Mouse (Mus musculus): ENCODE results near the gene Vamp8. TPM values are rescaled to one million over a fixed set of nuclear protein-coding genes. Genes with fewer than 3 reads are reported as not detected.

Gene Vamp8
- polyA plus RNA-seq (2014; fragmentation: Nextera tagmentation; extraction: Ambion mirVana) = 27.6 and 32.0 TPM in 2 replicates

DNA sequence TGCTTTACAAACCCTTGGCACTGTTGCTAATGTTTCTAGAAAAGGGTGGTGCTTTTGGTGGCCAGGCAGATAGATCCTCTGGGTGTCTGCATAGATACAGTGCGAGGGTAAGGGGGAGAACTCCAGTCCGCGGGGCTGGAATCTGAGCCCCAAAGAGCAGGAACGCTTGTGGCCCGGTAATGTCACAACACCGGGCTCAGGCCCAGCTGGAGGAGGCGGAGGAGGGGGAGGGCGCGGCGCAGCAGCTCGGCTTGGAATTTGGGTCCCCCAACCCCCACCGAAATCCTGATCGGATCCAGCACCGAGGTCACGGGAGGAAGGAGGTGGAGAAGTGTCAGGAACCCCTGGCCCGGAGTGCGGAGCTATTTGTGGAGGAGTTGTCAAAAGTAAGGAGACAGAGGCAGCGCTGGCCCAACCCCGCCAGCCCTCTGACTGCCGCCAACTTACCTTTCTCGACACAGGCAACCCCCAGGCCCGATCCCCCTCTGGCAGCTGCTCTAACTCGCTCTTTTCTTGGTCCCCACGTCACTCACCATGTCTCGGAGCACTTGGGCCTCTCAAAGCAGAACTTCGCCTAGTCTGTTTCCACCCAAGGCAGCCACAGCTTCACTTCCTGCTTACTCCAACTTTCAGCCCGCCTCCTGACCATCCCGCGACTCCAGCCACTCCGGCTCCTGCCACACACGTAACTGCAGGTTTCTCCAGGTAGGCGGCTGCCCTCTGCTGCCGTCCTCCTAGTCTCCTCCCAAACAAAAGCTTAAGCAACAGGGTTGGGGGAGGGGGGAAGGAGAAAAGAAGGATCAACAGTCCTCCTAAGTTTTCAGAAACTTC, at the start of gene Vamp8:
TSS of gene Vamp8 (minus strand) at position 763 of the 831 bp plus-strand sequence.
- peak within 1 kb of the TSS; percentile 27 for H3K4me3 ChIP-seq (ENCODE audit: low read depth, low read length)
- H3K4me1 ChIP-seq (ENCODE audit: control insufficient read depth, insufficient read depth, low read length) = peaks cover 7% of the 10 kb centered on the region
- no peak within 1 kb of the TSS for H3K27ac ChIP-seq (ENCODE audit: low read depth, low read length)
- peak; percentile 97 for DNase-seq (ENCODE audit: low spot score, missing footprints)
- peak within 1 kb of the TSS; percentile 51 for H3K4me2 ChIP-seq
- no peaks in the 10 kb centered on the region for H3K9me3 ChIP-seq (ENCODE audit: control insufficient read depth, low read length)
- no peaks in the 10 kb centered on the region for H3K36me3 ChIP-seq (ENCODE audit: control insufficient read depth, insufficient read depth, low read length)
- 2% methylated on average over 33 of the region's 33 CpGs for WGBS
- peak within 1 kb of the TSS; percentile 70 for H3K9ac ChIP-seq (ENCODE audit: low read length)
- H3K27me3 ChIP-seq (ENCODE audit: control insufficient read depth, insufficient read depth, low read length) = no peaks in the 10 kb centered on the region
- ATAC-seq (ENCODE audit: low FRiP score) = peak; percentile 58

DNA sequence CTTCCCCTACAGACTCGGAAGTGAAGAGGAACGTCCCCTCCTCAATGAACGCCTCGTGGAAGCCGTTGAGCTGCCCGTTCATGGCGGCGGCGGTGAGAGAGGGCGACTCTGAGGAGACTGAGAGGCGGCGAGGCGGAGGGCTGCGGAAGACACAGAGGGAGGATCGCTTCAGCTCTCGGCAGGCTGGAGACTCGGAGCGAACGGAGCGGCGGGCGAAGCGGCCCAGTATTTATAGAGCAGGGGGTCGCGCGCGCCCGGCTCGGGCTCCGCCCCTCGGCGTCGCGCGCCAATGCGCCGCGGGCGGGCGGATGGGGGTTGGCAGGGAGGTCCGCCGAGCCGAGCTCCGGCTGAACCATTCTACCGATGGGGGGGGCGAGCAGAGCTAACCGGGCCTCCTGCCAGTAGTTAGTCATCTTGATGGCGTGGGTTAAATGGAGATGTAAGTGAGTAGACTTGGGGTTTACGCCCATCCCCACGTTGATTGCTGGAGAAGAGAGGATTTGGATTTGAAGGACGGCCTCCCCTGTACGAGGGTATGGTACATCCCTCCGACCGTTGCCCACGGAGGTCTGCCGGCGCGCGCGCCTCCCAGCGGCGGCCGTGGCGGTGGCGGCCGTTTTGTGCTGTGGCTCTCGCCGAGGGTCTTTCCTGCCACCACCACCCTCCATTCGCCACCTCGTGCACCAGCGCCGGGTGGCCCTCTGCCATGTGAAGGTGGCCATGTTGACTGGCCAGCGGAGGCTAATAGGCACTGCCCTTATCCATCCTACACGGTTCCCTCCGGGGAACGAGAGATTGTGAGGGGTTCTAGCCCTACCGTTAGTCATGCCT, 49.1 kb upstream of the Vamp8 start, which contains the start of gene Mat2a:
TSS of gene Mat2a (minus strand) at position 204 of the 831 bp plus-strand sequence.
- Histone ChIP-seq H3K9me3 (ENCODE audit: control insufficient read depth, low read length) (no peaks in the 10 kb centered on the region), H3K27me3 (ENCODE audit: control insufficient read depth, insufficient read depth, low read length) (no peaks in the 10 kb centered on the region), H3K27ac (ENCODE audit: low read depth, low read length) (peak within 1 kb of the TSS; percentile 95), H3K9ac (ENCODE audit: low read length) (peak within 1 kb of the TSS; percentile 99), H3K36me3 (ENCODE audit: control insufficient read depth, insufficient read depth, low read length) (peaks cover 18% of the 10 kb centered on the region), H3K4me1 (ENCODE audit: control insufficient read depth, insufficient read depth, low read length) (peaks cover 21% of the 10 kb centered on the region; the same call in 1 of the 2 replicates), H3K4me2 (peak within 1 kb of the TSS; percentile 80), H3K4me3 (ENCODE audit: low read depth, low read length) (peak within 1 kb of the TSS; percentile 96)
- under 1% methylated on average over 75 of the region's 77 CpGs for WGBS
- ATAC-seq (ENCODE audit: low FRiP score) = peak; percentile 89
- peak; percentile 99 for DNase-seq (ENCODE audit: low spot score, missing footprints)

DNA sequence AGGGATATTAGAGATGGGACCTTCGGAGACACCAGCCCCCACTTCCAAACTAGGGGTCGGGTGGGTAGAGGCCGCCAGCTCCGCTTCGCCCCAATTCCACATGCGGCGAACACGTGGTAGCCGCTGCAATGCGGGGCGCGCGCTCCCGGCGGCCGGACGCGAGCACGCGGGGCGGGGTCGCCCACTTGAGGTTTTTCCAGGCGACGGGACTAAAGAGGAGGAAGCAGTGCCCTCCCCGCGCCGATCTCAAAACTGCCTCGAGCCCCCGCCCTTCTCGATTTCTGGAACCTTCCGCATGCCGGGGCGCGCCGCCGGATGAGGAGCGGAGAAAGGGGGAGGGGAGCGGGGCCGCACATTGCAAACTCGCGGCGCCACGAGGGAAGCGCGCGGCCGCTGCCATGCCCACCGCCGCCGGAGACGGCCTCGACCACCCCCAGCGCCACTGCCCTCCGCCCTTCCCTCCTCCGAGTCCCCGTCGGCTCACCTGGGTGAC, 48.4 kb upstream of the Vamp8 start:
- H3K4me3 ChIP-seq (ENCODE audit: low read depth, low read length) = peak overlapping the region; percentile 96
- WGBS = under 1% methylated on average over 56 of the region's 57 CpGs
- no peaks in the 10 kb centered on the region for H3K27me3 ChIP-seq (ENCODE audit: control insufficient read depth, insufficient read depth, low read length)
- peaks cover 21% of the 10 kb centered on the region; the same call in 1 of the 2 replicates for H3K4me1 ChIP-seq (ENCODE audit: control insufficient read depth, insufficient read depth, low read length)
- peak overlapping the region; percentile 80 for H3K4me2 ChIP-seq
- no peaks in the 10 kb centered on the region for H3K9me3 ChIP-seq (ENCODE audit: control insufficient read depth, low read length)
- ATAC-seq (ENCODE audit: low FRiP score) = peak; percentile 60
- no peak for DNase-seq (ENCODE audit: low spot score, missing footprints)
- H3K9ac ChIP-seq (ENCODE audit: low read length) = peak overlapping the region; percentile 99
- H3K36me3 ChIP-seq (ENCODE audit: control insufficient read depth, insufficient read depth, low read length) = peaks cover 18% of the 10 kb centered on the region
- H3K27ac ChIP-seq (ENCODE audit: low read depth, low read length) = peak overlapping the region; percentile 95

DNA sequence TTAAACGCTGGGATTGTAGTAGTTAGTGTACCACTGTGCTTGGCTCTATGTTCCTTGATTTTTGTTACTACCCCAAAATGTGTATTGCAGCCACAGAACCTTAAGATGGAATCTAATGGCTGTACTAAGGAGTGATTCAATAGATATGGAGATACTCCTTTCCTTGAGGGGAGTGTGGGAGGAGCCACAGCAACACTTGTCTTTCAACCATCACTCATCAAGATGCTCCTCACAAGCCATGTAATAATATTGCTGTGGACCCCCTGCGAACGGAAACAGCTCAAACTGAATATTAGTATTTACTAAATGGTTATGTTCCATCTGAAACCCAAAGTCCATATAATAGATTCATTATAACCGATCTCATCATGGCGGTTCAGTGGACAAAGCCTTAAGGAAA, 47.7 kb upstream of the Vamp8 start:
- Histone ChIP-seq H3K4me2 (peak overlapping the region; percentile 80), H3K4me3 (ENCODE audit: low read depth, low read length) (peak overlapping the region; percentile 96), H3K27me3 (ENCODE audit: control insufficient read depth, insufficient read depth, low read length) (no peaks in the 10 kb centered on the region), H3K27ac (ENCODE audit: low read depth, low read length) (no peak overlapping the region), H3K9ac (ENCODE audit: low read length) (peak overlapping the region; percentile 99), H3K4me1 (ENCODE audit: control insufficient read depth, insufficient read depth, low read length) (peaks cover 21% of the 10 kb centered on the region; the same call in 1 of the 2 replicates), H3K9me3 (ENCODE audit: control insufficient read depth, low read length) (no peaks in the 10 kb centered on the region), H3K36me3 (ENCODE audit: control insufficient read depth, insufficient read depth, low read length) (peaks cover 18% of the 10 kb centered on the region)
- ATAC-seq (ENCODE audit: low FRiP score) (no peak), DNase-seq (ENCODE audit: low spot score, missing footprints) (peak; percentile 89)
- WGBS = 4% methylated on average over 5 of the region's 5 CpGs

DNA sequence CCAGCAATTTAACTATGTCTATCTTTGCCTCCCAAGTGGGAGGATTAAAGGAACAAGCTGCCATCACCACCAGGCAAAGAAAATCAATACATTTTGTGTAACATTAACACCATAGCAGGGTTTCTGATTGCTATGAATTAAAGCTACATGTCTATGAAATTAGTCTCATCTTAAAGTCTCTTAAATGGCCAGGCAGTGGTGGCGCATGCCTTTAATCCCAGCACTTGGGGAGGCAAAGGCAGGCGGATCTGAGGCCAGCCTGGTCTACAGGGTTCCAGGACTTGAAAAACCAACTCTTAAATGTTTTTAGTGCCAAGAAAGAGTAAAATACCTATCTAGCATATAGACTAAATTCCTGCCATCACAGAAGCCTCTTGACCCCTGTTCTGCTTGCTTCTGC, 41.6 kb upstream of the Vamp8 start:
- H3K4me3 ChIP-seq (ENCODE audit: low read depth, low read length) = no peak overlapping the region
- DNase-seq (ENCODE audit: low spot score, missing footprints) (no peak), ATAC-seq (ENCODE audit: low FRiP score) (no peak)
- H3K9ac ChIP-seq (ENCODE audit: low read length) = no peak overlapping the region
- H3K4me1 ChIP-seq (ENCODE audit: control insufficient read depth, insufficient read depth, low read length) = peaks cover 4% of the 10 kb centered on the region; the same call in 1 of the 2 replicates
- peaks cover 24% of the 10 kb centered on the region for H3K36me3 ChIP-seq (ENCODE audit: control insufficient read depth, insufficient read depth, low read length)
- H3K4me2 ChIP-seq = no peak overlapping the region
- WGBS = 87% methylated on average over 2 of the region's 2 CpGs
- H3K27me3 ChIP-seq (ENCODE audit: control insufficient read depth, insufficient read depth, low read length) = no peaks in the 10 kb centered on the region
- H3K27ac ChIP-seq (ENCODE audit: low read depth, low read length) = no peak overlapping the region
- no peaks in the 10 kb centered on the region for H3K9me3 ChIP-seq (ENCODE audit: control insufficient read depth, low read length)

DNA sequence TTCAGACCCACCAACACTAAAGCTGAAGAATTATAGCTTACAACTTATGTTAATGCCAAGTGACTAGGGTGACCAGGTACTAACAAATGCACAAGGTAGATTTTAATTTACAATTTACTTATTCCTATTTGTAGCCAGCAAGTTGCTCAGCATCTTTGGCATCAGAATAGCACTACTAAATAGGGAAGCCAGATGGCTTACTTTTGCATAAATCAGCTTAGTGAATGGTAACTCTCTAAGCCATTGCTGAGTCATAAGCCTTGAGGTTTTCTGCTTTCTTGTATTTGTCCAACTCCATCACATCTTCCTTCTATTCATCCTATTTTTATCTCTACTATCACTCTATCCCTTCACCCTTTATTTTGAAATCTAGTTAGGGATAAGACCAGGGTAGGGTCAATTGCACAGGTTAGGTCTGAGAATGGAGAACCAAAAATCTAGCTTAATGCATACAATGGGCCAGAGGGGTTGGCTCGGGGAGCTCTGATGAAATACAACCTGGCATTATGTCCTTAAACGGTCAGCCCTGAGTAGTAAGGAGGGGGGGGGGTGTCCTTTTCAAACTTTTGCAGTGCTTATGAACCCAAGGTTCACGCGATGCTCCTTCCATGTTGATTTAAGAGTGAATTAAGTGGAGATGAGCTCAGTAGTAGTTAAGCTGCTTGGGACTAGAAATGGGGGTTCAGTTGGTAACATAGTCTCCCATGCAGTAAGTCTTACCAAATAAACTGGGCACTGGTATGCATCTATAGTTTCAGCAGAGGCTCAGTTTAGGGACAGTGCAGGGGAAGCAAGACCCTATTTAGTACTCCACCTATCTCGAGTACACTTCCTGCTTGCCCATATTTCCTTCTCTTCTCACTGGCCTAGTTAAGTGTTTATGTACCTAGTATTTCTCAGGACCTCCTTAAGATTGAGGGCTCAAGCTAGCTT, 40.8 kb upstream of the Vamp8 start:
- no peaks in the 10 kb centered on the region for H3K27me3 ChIP-seq (ENCODE audit: control insufficient read depth, insufficient read depth, low read length)
- no peak for DNase-seq (ENCODE audit: low spot score, missing footprints)
- ATAC-seq (ENCODE audit: low FRiP score) = peak; percentile 45; the same call in 1 of the 2 replicates
- H3K36me3 ChIP-seq (ENCODE audit: control insufficient read depth, insufficient read depth, low read length) = peaks cover 16% of the 10 kb centered on the region
- no peaks in the 10 kb centered on the region for H3K4me1 ChIP-seq (ENCODE audit: control insufficient read depth, insufficient read depth, low read length)
- no peaks in the 10 kb centered on the region for H3K9me3 ChIP-seq (ENCODE audit: control insufficient read depth, low read length)
- no peak overlapping the region for H3K9ac ChIP-seq (ENCODE audit: low read length)
- WGBS = 38% methylated on average over 5 of the region's 5 CpGs
- H3K27ac ChIP-seq (ENCODE audit: low read depth, low read length) = no peak overlapping the region
- H3K4me2 ChIP-seq = no peak overlapping the region
- H3K4me3 ChIP-seq (ENCODE audit: low read depth, low read length) = no peak overlapping the region

DNA sequence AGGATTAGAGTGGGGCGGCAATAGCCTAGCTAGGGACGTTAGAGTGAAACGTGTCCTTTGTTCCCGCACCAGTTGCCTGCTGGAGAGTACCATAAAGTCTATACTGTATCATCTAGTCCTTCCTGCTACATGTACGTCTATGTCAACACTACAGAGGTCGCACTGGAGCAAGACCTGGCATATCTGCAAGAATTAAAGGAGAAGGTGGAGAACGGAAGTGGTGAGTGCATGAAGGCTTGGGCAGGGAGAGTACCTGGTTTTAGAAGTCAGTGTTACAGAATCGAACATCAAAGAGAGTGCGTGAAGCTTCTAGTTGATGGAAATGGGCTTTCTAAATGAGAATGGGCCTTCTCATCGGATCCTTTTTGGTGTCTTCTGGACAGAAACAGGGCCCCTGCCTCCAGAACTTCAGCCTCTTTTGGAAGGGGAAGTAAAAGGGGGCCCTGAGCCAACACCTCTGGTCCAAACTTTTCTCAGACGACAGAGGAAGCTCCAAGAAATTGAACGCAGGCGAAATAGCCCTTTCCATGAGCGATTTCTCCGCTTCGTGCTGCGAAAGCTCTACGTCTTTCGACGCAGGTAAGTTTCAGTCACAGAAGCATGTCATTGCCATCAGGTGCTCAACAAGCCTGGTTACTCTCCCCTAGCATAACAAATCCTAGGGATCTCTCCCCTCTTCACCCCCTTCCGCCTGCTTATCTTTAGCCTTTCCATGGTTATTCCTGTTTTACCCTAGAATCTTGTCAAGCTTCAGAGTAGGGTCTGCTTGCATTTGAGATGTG, 38.7 kb upstream of the Vamp8 start:
- Histone ChIP-seq H3K4me1 (ENCODE audit: control insufficient read depth, insufficient read depth, low read length) (no peaks in the 10 kb centered on the region), H3K9me3 (ENCODE audit: control insufficient read depth, low read length) (no peaks in the 10 kb centered on the region), H3K9ac (ENCODE audit: low read length) (no peak overlapping the region), H3K4me3 (ENCODE audit: low read depth, low read length) (no peak overlapping the region), H3K27me3 (ENCODE audit: control insufficient read depth, insufficient read depth, low read length) (no peaks in the 10 kb centered on the region), H3K4me2 (no peak overlapping the region), H3K36me3 (ENCODE audit: control insufficient read depth, insufficient read depth, low read length) (peaks cover 19% of the 10 kb centered on the region), H3K27ac (ENCODE audit: low read depth, low read length) (no peak overlapping the region)
- 91% methylated on average over 21 of the region's 21 CpGs for WGBS
- ATAC-seq (ENCODE audit: low FRiP score) (no peak), DNase-seq (ENCODE audit: low spot score, missing footprints) (no peak)
